Mouse (Mus musculus) activated CD4-positive, CD25-positive, alpha-beta regulatory T cell, adult 4 months (primary cell): ENCODE measurements at regions not wholly inside any gene's neighbourhood (a gene's known extent, or its start where the extent isn't known, plus 50 kb on each side); places are given as distances from the start of the nearest gene placed in this dataset.
A peak's percentile ranks its signal among the peaks of the same experiment; 100 is the strongest.

Source experiments
- ATAC-seq: one replicate; pipeline ENCODE4 v1.8.0; 2017

DNA sequence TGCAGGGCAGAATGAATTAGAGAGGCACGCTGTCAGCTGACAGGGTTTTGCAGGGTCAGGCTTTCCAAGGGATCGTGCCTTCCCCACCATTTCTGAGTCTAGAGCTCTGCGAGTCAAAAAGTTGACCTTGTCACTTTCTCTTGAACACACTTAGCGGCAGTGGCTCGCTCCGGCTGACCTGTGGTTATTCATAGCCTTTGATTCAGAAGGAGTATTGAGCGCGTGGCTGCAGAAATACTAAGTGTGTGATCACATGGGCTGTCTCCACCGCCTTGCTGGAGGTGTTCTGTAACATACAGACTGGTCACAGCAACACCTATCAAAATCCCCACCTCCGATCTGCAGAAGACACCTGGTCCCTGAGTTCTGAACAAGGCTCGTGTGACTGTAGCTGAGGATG lies 252.9 kb downstream of the Uaca start:
- no peak for ATAC-seq

DNA sequence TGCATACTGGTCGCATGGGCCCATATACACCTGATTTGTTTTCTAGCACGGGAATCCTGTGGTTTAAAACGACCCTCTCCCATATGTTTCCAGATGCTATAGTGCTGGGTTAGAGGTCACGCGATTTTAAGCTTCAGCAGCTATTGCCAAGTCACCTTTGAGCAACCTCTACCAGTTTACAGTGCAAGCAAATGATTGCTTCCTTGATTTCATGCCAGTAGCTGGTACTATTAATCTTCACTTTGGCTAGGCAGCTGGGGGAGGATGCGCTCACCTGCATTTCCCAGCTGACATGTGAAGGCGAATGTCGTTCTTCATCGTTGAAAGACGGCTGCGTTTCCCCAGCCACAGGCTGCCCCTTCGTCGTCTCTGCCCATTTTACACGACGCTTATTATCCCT lies 254.2 kb downstream of the Uaca start:
- ATAC-seq, result no peak

DNA sequence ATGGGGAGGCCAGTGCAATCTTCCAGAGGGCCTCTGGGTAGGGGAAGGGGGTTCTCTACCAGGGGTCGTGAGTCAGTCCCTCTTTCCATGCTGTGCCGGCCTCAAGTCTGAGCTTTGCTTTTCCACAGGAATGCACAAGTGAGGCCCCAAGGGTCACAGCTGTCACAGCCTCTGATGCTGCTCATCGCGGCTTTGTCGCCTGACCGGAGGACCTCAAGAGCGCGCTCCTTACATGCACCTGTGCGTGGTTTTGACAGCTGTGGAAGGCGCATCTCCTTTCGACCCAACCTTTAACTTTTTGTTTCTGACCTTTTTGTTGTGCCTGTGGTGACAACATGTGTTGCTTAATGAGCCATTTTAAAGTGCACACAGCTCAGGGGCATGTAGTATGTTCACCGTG lies 258.3 kb downstream of the Uaca start:
- ATAC-seq, result no peak

DNA sequence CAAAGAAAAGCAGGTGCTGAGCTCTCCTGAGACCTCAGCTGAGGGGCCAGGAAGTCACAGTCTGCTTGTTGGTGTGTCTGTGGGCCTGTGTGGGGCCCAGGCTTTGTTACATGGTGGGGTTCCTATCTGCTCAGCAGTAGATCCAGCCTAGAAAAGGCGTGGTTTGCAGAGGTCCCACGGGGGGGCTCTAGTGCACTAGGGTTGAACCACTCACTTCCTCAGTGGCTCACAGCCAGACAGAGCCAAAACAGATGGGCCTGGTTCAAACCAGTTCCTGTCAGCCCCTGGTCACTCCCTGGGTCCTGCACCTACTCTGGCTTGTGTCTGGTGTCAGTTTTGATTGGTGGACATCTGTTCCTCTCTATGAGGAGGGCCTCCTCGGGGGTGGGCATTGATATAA lies 260.1 kb downstream of the Uaca start:
- ATAC-seq, result peak; percentile 65

DNA sequence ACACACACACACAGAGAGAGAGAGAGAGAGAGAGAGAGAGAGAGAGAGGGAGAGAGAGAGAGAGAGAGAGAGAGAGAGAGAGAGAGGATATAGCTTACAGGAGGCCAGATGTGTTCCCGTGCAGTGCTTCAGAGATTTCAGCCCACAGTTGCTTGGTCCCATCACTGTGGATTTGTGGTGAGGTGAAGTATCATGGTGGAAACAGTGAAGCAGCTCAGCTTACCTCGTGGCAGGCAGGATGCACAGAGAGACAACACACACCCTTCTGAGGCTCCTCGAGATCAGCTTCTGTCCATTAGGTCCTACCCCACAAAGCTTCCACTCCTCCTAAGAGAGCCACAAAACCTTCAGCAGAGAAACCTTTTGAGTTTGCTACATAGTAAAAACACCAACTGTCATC lies 261.1 kb downstream of the Uaca start:
- no peak for ATAC-seq

DNA sequence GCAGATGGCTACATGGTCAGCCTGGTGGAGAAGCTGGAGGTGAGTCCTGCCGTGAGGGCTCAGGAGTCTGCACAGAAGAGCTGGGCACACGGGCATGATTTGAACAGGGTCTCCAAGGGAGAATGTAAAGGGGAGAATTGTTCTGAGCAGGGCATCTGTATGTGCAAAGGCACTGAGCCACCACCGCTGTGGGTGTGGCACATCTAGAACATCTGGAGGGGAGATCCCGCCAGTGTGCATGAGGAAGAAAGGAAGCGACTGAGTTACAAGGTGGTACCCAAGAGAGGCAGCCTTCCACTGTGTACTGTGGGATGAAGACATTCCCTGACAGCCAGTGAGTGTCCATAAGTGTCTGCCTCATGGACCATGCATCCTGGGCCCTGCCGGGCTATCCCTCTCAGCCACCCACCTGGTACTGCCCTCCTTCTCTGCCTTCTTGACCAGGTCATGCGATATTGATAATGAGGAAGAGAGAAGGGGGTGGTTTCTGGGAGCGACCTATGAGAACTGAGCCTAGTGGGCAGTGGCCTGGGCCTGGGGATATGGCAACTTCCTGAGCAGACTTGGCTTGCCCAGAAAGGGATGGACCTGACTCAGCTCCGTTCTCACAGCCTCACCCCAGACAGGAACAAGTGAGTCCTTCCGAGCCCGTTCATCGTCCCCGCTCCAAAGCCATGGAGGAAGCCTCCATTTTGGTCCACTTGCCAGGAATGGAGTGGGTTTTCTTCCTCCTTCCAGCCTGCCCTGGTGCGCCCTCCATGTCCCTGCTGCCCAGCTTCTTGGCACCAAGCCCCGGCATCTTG lies 261.8 kb downstream of the Uaca start:
- no peak for ATAC-seq

DNA sequence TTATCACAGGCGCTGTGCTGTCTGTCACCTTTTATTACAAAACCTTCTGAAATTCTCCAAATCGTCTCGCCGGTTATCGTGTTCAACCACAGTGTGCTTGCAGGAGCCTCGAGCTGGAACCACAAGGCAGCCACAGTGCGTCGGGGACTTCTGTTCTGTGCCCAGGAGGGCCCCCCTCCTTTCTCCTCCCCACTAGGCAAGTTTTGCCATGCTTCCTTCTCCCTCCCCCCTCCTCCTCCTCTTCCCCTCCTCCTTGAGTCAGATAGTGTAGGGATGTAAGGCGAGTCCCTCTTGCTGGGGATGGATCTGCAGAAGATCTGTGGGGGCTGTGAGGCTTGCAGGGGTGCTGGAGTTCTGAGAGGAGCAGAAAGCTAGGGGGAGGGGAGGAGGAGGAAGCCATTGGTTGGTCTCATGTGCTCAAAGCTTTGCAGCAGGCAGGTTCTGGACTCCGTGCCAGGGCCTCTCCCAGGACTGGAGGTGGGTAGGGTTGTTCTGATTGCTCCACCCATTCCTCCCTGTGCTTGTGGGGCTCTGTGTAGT lies 262.5 kb downstream of the Uaca start:
- ATAC-seq, result peak; percentile 56

DNA sequence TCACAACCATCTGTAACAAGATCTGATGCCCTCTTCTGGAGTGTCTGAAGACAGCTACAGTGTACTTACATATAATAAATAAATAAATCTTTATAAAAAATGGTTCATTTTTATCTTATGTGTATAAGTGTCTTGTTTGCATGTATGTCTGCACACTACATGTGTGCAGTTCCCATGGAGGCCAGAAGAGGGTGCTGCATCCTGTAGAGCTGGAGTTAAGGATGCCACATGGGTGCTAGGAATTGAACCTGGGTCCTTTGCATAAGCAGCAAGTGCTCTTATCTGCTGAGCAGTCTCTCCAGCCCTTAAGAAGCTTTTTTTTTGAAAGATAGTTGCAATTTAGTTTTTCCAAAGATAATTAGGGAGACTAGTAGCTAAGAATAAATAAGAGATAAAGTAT lies 264.9 kb downstream of the Uaca start:
- no peak for ATAC-seq

DNA sequence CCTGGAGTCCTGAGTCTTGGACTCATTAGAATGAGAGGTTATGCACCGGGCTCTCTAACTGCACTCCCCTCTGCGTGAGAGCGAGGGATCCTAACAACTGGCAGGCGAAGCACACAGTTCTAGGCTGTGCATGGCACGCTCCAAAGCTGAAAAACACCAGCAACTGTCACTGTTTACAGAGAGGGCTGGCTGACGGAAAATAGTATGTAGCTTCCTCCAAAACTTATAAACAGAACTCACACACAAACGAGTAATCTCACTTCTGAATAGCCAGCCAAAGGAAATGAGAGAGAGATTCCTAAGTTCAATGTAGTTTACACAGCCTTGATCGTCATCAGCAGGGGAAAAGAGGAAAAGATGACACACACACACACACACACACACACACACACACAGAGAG lies 266.6 kb downstream of the Uaca start:
- ATAC-seq, result no peak

DNA sequence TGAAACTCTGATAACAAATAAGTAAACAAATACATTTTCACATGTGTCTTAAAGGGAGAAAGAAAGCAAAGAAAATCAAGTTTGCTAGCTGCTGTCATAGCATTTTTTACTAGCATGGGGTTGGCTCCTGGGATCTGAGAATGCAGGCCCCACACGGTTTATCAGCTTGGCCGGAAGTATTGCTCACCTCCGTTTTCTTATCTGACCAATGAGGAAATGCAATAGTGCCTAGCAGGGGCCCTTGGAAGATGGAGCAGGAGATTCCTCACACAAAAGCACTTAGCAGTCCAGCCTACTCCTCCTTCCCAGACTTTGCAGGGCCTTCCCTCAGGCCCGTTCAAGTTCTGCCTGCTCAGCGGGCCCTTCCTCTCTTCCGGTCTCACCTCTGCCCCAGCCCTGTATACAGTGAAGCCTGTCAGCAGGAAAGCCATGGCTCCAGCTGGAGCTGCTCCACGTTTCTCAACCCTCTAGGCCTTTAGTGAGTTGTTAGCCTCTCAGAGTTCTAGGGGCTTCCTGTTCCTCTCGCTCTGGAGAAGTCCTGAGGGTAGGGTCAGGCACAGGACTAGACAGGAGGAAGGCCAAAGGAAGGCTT lies 270.5 kb downstream of the Uaca start:
- no peak for ATAC-seq

DNA sequence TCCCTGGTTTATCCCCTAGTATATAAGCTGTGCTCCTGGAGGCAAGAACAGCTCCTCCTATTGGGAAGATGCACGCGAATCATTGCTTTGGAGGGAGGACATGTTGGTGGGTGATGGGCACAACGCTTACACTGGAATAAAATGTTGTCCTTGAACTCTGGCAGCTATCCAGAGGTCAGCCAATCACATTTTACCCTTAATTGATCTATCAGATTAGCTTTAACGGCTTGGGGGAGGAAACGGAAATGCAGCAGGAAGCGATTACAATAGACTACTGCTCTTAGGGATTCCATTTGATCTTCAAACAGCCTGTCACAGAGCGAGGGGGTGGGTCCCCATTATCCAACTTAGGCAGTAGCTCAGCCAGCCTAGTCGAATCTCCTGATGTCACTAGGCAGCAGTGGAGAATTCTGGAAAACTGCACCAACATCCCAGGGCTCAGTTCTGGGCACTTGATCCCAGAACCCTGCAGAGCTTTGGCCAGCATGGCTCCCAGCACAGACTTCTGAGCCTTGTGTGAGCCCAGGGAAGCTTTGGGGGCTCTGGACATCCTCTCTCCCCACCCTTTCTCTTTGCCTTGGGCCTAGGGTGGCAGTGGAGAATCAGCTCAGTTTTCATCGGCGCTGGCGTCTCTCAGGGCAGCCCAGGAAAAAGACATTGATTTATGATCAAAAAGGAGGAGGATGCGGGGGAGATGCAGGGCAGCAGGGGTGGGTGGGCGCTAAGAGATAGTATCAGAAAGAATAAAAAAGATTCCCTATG lies 275.4 kb downstream of the Uaca start:
- ATAC-seq, result no peak

DNA sequence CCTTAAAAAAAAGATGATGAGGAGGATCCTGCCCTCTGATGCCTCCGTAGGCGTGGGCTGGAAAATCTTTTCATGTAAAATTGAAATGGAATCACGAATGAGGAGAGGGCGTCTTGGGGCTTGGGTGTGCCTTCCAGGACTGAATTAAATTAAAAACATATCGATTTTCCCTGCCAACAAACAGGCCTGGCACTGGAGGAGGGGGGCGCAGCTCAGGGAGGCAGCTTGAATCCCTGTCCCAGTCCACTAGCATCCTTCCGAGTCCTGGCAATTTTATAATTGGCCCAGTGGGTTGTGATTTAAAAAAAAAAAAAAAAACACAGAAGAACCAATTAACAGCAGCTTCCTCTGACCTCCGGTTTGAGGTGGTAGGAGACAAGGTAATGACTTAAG lies 276.0 kb downstream of the Uaca start:
- no peak for ATAC-seq

DNA sequence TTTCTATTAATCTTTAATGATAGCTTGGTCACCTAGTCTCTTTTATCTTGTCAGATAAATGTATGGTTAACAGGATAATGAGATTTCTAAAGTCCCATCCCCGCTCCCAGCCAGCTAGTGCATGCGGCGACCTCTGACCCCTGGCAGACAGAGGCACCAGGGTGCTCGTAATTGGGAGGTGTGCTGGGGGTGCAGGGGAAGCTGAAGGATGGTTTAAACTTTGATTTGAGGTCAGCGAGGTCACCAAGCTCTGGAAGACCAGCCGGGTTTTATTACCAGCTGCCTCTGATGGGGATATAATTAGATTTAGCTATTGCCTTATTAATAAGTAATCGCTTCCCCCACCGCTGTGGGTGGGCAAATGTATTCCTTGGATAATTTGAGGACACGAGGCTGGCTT lies 276.5 kb downstream of the Uaca start:
- no peak for ATAC-seq

DNA sequence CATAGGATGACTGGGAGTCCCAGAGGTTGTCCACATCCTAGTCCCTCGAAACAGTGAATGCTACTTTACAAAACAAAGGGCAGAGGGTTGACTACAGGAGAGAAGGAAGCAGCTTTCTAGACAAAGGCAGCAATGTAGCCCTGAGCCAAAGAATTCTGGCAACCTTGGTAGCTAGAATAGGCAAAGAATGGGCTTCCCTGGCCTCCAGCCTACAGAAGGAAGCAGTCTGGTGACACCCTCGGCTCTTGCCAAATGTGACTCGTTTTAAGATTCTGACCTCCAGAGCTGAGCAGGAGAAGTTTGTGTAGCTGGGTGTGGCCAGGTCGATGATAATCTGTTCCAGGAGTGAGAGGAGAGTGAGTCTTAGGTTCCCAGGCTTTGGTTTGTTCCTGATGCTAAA lies 279.1 kb downstream of the Uaca start:
- no peak for ATAC-seq

DNA sequence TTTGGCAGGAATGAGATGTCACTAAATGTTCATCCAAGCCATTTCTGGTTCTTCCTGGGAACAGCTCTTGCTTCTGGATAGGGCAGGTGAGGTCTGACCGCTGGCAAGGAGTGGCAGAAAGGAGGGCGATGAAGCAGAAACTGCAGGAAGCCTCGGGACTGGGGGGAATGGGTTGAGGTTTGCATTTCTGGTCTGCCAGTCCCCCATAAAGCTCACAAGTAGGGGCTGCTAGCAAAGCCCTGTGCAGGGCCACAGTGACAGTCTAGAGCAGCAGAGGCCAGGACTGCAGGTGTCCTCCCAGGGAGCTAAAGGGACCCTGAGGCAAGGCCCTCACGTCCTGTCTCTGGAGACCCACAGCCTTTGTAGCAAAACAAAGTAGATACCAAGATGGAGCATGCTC lies 280.7 kb downstream of the Uaca start:
- ATAC-seq, result no peak

DNA sequence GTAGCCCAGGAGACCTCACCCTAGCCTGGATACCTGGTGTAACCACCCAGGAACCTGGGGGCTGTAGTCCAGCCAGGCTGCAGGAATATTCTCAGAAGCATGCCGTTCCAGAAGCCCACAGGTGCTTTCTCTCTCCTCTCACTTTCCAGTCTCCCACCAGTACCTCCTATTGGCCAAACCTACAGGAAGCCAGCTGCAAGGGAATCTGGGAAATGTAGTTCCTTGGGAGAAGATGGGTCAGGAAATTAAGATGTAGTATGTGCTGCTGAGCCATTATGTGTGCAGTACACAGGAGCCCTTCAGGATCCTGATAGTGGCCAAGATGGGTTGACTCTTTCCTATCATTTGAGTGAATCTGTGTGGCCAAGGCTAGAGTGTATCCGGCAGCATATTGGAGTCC lies 282.8 kb downstream of the Uaca start:
- ATAC-seq, result no peak

DNA sequence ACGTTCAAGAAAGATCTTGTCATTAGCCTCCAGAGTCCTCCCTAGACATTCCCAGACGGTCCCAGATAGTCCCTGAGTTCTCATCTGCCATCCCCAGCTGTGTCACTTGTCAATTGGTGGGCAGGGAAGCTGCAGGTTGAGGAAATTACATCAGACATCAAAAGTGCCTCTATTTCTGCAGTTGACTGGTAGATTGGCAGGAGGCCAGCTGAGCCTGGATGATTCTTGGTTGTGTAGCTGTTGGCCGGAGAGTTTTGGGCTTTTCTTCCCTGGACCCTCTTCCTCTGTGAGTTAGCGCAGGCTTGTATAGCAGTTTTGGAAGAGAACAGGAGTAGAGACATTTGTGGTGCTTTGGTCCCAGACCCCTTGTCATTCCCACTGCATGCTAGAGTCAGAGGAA lies 283.5 kb downstream of the Uaca start:
- no peak for ATAC-seq

DNA sequence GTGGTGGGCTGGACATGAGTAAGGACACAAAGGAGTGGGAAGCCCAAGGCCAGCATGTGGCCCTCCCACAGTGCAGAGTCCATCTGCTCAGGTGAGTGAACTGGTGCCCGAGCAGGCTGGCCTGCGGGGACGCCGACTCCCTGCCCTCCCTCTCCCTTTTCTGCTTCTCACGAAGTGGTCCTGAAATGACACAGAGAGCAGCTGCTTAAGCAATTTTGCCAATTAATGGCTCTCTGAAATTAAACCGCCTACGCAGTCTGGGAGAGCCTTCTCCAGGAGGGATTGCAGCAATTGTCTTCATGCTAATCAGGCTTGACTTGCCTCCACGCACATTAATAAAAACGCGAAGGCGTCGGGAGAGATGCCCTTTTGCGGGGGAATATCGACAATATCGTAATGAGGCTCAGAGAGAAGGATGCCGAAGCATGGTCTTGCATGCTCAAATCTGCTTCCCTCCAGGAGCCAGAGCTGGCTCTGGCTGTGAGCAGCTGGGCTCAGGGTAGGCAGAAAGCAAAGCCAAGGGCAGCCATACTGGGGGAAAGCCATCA lies 287.2 kb downstream of the Uaca start:
- no peak for ATAC-seq

DNA sequence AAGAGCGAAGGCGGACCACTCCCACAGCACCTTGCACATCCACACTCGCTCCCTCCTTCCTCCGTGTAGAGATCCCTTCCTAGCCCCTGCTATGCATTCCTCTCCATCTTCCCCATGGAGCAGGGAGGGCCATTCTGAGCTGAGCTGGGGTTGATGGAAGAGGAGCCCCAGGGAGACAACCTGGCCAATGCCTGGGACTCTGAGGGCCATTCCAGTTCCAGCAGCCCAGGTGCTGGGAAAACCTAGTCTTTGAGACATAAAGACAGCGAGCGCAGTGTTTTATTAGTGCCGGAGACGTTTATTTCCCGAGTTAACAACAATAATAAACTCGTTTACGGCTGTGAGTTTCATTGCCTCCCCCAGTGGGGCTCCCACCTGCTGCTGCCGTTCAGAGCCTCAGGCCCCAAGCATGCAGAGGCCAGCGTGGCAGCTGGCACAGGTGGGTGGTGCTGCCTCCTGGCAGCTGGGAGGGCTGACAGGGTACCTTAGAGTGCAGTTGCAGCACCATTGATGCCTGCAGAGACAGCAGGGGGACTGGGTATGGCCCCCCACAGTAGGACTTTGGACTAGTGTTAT lies 287.4 kb upstream of the Tle3 start:
- ATAC-seq, result no peak

DNA sequence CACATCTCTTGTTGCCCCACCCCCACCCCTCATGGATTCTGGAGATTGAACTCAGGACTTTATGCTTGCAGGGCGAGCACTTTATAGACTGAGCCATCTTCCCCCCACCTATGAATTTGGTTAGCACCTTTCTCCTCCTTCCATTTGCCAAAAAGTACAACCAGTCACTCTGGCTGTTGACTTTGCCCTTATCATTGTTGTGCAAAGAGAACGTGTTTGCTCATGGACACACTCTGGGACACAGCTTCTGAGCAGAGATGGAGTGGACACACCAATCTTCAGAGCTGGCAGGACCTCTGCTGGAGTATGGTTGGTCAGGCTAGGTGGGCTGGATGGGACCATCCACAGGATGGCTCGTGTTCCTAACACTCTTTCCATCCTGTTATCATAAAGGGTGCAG lies 285.1 kb upstream of the Tle3 start:
- ATAC-seq, result no peak

DNA sequence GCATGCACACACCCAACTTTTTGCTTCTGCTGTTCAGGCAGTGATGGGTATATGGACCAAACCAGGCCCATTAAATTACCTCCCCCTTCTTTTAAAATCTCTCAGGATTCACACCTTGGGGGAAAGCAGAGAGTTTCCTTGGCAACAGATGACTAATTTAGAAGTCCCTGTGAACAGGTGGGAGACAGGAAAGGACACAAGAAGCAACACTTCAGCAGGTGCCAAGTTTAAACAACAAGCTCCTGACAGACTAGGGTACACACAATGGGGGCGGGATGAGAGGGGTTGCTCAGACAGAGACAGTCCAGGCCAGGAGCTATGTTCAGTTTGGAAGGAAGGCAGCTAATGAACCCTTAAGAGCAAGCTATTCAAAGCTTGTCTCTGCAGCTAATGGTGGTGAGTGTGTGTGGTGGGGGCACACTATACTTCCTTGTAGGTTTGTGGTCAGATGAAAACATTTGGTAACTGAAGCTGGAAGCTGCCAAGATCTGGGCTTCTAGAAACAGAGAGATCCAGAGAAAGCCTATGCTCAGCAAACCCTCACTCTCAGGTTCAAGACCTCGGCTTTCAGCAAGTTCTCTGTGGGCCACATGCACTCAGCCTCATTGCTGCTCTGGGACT lies 283.0 kb upstream of the Tle3 start:
- ATAC-seq, result no peak

DNA sequence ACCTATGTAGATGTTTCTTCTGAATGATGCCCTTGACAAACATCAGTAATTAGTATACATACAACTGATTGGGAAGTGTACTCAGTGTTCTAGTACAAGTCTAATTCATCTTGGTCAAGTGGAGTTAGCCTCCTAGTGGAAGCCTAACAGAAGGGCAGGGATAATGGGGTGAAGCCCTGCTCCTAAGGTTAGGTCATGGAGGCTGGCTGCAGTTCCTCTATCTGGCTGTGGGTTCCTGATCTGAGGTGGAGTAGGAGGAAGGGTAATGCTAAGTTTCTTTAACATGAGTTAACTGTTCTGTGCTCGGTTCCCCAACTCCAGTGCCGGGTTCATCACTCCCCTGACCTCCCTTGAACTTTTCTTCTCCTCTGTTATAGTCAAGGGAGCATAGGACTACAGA lies 281.1 kb upstream of the Tle3 start:
- ATAC-seq, result no peak
